Mouse (Mus musculus) C2C12 (cell line): ENCODE results near the gene Ngf.

Experiments used
- CEBPB ChIP-seq: IDR thresholded peaks from one replicate; pipeline ENCODE4 v1.6.1; 2011; ENCODE audit warnings: low read depth, mild to moderate bottlenecking, control low read depth, moderate library complexity
- CTCF ChIP-seq: IDR thresholded peaks from one replicate; pipeline ENCODE4 v1.5.1; 2011; ENCODE audit not compliant: control insufficient read depth, insufficient read depth, insufficient read length
- MAX ChIP-seq: IDR thresholded peaks from one replicate; pipeline ENCODE4 v1.6.1; 2011; ENCODE audit warnings: mild to moderate bottlenecking, control low read depth
- MYOD1 ChIP-seq: IDR thresholded peaks from one replicate; pipeline ENCODE4 v1.6.1; 2011; ENCODE audit warnings: low read depth; ENCODE audit not compliant: control insufficient read depth, insufficient read length
- MYOG ChIP-seq: IDR thresholded peaks from one replicate; pipeline ENCODE4 v1.6.1; 2011; ENCODE audit not compliant: control insufficient read depth, insufficient read length; ENCODE audit errors: extremely low read depth
- USF1 ChIP-seq: IDR thresholded peaks from one replicate; pipeline ENCODE4 v1.6.1; 2011; ENCODE audit warnings: low read depth, mild to moderate bottlenecking, control low read depth, moderate library complexity

DNA sequence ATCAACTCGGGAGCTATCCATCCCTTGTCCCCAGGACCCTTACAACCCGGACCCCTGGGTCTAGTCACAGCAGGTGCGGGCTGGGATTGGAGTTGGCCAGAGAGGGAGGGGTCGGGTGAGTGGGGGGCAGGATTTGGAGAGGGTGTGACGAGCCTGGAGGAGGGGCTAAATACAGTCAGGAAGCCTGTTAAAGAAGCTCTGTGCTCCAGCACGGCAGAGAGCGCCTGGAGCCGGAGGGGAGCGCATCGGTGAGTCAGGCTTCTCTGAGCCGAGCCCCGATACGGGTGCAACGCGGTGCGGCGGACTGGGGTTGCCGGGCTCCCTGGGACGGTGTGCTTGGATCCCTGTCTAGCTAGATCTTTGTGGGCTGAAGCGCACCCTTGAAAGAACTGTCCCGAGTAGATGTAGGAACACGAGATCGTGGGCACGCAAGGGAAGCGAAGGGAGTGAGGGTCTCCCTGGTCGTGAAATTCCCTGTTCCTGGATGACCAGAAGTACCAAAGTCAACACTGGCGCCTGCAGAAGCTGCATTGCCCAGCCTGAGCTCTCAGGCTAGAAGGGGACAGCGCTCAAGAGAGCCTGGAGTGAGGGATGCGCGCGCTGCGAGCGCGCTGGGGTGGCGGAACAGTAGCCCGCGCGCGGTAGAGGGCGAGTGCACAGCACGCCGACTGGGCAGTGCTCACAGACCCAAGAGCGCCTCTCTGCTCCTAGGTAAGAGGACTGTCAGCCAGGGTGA is at the start of gene Ngf:
- no peak for TF ChIP-seq CTCF
- no peak for TF ChIP-seq USF1
- TF ChIP-seq CEBPB, result no peak
- no peak for TF ChIP-seq MAX
- TF ChIP-seq MYOD1, result no peak
- no peak for TF ChIP-seq MYOG
